Mouse (Mus musculus) E14TG2a.4 (cell line): ENCODE data around the gene Olfr1393.

Experiments
- CTCF ChIP-seq: conservative IDR thresholded peaks from 2 replicates; pipeline ENCODE4 v1.5.1; 2014; ENCODE audit warnings: low read length
- NANOG ChIP-seq: IDR thresholded peaks from 2 replicates; pipeline ENCODE4 v1.6.1; 2014; ENCODE audit warnings: borderline replicate concordance, low read length, mixed read lengths
- POU5F1 ChIP-seq: IDR thresholded peaks from 2 replicates; pipeline ENCODE4 v1.6.1; 2014; ENCODE audit warnings: low read length, borderline replicate concordance

DNA sequence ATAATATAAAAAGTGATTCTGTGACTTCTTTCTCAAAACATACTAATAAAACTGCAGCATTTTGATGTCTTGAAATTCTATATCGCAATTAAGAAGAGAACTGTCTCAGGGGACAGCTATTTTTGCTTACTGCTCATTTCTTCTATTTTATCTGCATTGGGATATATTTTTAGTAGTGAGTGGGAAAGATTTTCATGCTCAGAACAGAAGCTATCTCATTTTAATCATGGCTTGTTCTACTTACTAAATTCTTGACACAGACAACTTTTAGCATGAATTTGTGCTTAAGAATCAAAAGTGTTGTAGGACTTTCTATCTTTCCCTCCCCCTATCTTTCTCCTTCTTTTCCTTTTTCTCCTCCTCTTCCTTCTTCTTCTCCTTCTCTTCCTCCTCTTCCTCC is 51.6 kb downstream of the Olfr1393 start:
- TF ChIP-seq CTCF (no peak), NANOG (no peak), POU5F1 (no peak)
